Mouse (Mus musculus): ENCODE measurements around the gene Cx3cr1.

- TF ChIP-seq POLR2A (IDR thresholded peaks at IDR 0.05; ENCODE audit: control insufficient read depth, extremely low read depth, insufficient read depth, low read length, poor library complexity): no peak
- peak; percentile 97 for TF ChIP-seq CTCF (IDR thresholded peaks at IDR 0.05; ENCODE audit: borderline replicate concordance, control insufficient read depth, extremely low read depth, insufficient read depth, low read length, poor library complexity)
Measured at GRCm38 (mm10) chr9:119962987-119963667, 106.6 kb downstream of the Cx3cr1 start.
